Mouse (Mus musculus) liver, embryonic 16.5 days (tissue): ENCODE data around the gene Cyb5d1. TPM values are rescaled to one million over a fixed set of nuclear protein-coding genes. Genes with fewer than 3 reads are reported as not detected.
A peak's percentile ranks its signal among the peaks of the same experiment; 100 is the strongest.

Experiments
- ATAC-seq: fragments of 200-750 bp; cut with Nextera tagmentation; 2 replicates; pipeline ENCODE4 v1.8.0; 2017; ENCODE audit warnings: low read depth, mild to moderate bottlenecking, moderate number of reproducible peaks, moderate library complexity
- H3K27ac ChIP-seq: fragments of 300-500 bp; sonication (generic); 2 replicates; pipeline ENCODE4 v1.5.1; 2014; ENCODE audit warnings: mild to moderate bottlenecking, low read length
- H3K27me3 ChIP-seq: fragments of 300-500 bp; sonication (generic); 2 replicates; pipeline ENCODE4 v1.6.1; 2014; ENCODE audit warnings: low read depth, low read length, mixed read lengths; ENCODE audit not compliant: control insufficient read depth, insufficient read depth
- H3K36me3 ChIP-seq: fragments of 300-500 bp; sonication (generic); 2 replicates; pipeline ENCODE4 v1.6.1; 2014; ENCODE audit warnings: mild to moderate bottlenecking; ENCODE audit not compliant: control insufficient read depth, insufficient read depth
- H3K4me1 ChIP-seq: fragments of 300-500 bp; sonication (generic); 2 replicates; pipeline ENCODE4 v1.6.1; 2014; ENCODE audit warnings: low read depth, low read length, mixed read lengths; ENCODE audit not compliant: control insufficient read depth
- H3K4me2 ChIP-seq: fragments of 300-500 bp; sonication (generic); 2 replicates; pipeline ENCODE4 v1.6.1; 2014; ENCODE audit warnings: low read depth, low read length, mixed read lengths
- H3K4me3 ChIP-seq: fragments of 300-500 bp; sonication (generic); 2 replicates; pipeline ENCODE4 v1.5.1; 2014; ENCODE audit warnings: low read depth, mild to moderate bottlenecking, low read length
- H3K9ac ChIP-seq: fragments of 300-500 bp; sonication (generic); 2 replicates; pipeline ENCODE4 v1.6.1; 2014; ENCODE audit warnings: low read depth, low read length
- H3K9me3 ChIP-seq: fragments of 300-500 bp; sonication (generic); replicated peaks from 2 replicates; pipeline ENCODE4 v1.6.1; 2016; ENCODE audit warnings: low read length; ENCODE audit not compliant: control insufficient read depth
- WGBS: fragments of 180-500 bp; shearing (Covaris S2); extraction: QIAGEN DNeasy Blood & Tissue Kit; methylation state at CpG from one replicate; pipeline ENCODE4 v1.1.7; 2014; ENCODE audit not compliant: insufficient replicate concordance; 5-methylcytosine and 5-hydroxymethylcytosine counted together
- polyA plus RNA-seq: library from polyadenylated mRNA; unstranded; fragments of >200 nt; fragmentation: Nextera tagmentation; extraction: Ambion mirVana; gene quantifications from 2 replicates; pipeline ENCODE4 v1.2.1, GENCODE M21; 2015

Cyb5d1 gene
- polyA plus RNA-seq, 1 experiment from 2014 or later, result 9.9 TPM

GRCm38 (mm10) chr11:69390400-69391034, 4.9 kb downstream of the Cyb5d1 start:
- no peak overlapping the region for H3K4me3 ChIP-seq
- H3K9me3 ChIP-seq, result no peaks in the 10 kb centered on the region
- 33% methylated on average over 10 of the region's 10 CpGs for WGBS
- H3K9ac ChIP-seq, result no peak overlapping the region
- H3K27me3 ChIP-seq, result no peaks in the 10 kb centered on the region
- H3K4me2 ChIP-seq, result no peak overlapping the region
- peaks cover 9% of the 10 kb centered on the region for H3K4me1 ChIP-seq
- no peaks in the 10 kb centered on the region for H3K36me3 ChIP-seq
- H3K27ac ChIP-seq, result no peak overlapping the region
- ATAC-seq, result no peak

GRCm38 (mm10) chr11:69389531-69390399, 5.7 kb downstream of the Cyb5d1 start:
- no peak overlapping the region for H3K9ac ChIP-seq
- H3K27ac ChIP-seq, result no peak overlapping the region
- H3K4me2 ChIP-seq, result no peak overlapping the region
- no peaks in the 10 kb centered on the region for H3K36me3 ChIP-seq
- no peak for ATAC-seq
- 60% methylated on average over 14 of the region's 14 CpGs for WGBS
- no peak overlapping the region for H3K4me3 ChIP-seq
- H3K27me3 ChIP-seq, result no peaks in the 10 kb centered on the region
- peaks cover 9% of the 10 kb centered on the region for H3K4me1 ChIP-seq
- H3K9me3 ChIP-seq, result no peaks in the 10 kb centered on the region

GRCm38 (mm10) chr11:69388680-69389079, 6.8 kb downstream of the Cyb5d1 start:
- Histone ChIP-seq H3K27me3 (no peaks in the 10 kb centered on the region), H3K9ac (no peak overlapping the region), H3K4me1 (peaks cover 4% of the 10 kb centered on the region), H3K36me3 (no peaks in the 10 kb centered on the region), H3K4me2 (no peak overlapping the region), H3K9me3 (no peaks in the 10 kb centered on the region), H3K4me3 (no peak overlapping the region), H3K27ac (no peak overlapping the region)
- no peak for ATAC-seq
- 85% methylated on average over 4 of the region's 4 CpGs for WGBS

- peaks cover 4% of the 10 kb centered on the region for H3K4me1 ChIP-seq
- ATAC-seq, result no peak
- H3K27me3 ChIP-seq, result no peaks in the 10 kb centered on the region
- no peak overlapping the region for H3K4me2 ChIP-seq
- WGBS, result 61% methylated on average over 7 of the region's 7 CpGs
- no peak overlapping the region for H3K9ac ChIP-seq
- no peak overlapping the region for H3K4me3 ChIP-seq
- no peaks in the 10 kb centered on the region for H3K9me3 ChIP-seq
- no peak overlapping the region for H3K27ac ChIP-seq
- no peaks in the 10 kb centered on the region for H3K36me3 ChIP-seq
Observed at GRCm38 (mm10) chr11:69386758-69387157, 8.7 kb downstream of the Cyb5d1 start.

GRCm38 (mm10) chr11:69384979-69385378, 10.5 kb downstream of the Cyb5d1 start:
- no peaks in the 10 kb centered on the region for H3K9me3 ChIP-seq
- H3K4me2 ChIP-seq, result no peak overlapping the region
- no peak overlapping the region for H3K9ac ChIP-seq
- no peak overlapping the region for H3K4me3 ChIP-seq
- peaks cover under 1% of the 10 kb centered on the region; the same call in 1 of the 2 replicates for H3K4me1 ChIP-seq
- H3K27ac ChIP-seq, result no peak overlapping the region
- no peak for ATAC-seq
- H3K36me3 ChIP-seq, result no peaks in the 10 kb centered on the region
- 64% methylated on average over 6 of the region's 6 CpGs for WGBS
- H3K27me3 ChIP-seq, result no peaks in the 10 kb centered on the region

GRCm38 (mm10) chr11:69382478-69383105, 12.8 kb downstream of the Cyb5d1 start:
- no peak for ATAC-seq
- no peaks in the 10 kb centered on the region for H3K36me3 ChIP-seq
- 71% methylated on average over 10 of the region's 10 CpGs for WGBS

GRCm38 (mm10) chr11:69381356-69381755, 14.1 kb downstream of the Cyb5d1 start:
- 64% methylated on average over 6 of the region's 6 CpGs for WGBS

More at GRCm38 (mm10) chr11:69382478-69383105, 12.8 kb downstream of the Cyb5d1 start:
- Histone ChIP-seq H3K27ac (no peak overlapping the region), H3K4me3 (no peak overlapping the region), H3K9ac (no peak overlapping the region), H3K4me1 (no peaks in the 10 kb centered on the region; the same call in 1 of the 2 replicates), H3K9me3 (no peaks in the 10 kb centered on the region), H3K27me3 (no peaks in the 10 kb centered on the region), H3K4me2 (no peak overlapping the region)

GRCm38 (mm10) chr11:69379600-69379999, 15.8 kb downstream of the Cyb5d1 start:
- H3K9me3 ChIP-seq, result no peaks in the 10 kb centered on the region
- ATAC-seq, result peak; percentile 28
- H3K4me1 ChIP-seq, result no peaks in the 10 kb centered on the region; the same call in 1 of the 2 replicates
- H3K27me3 ChIP-seq, result no peaks in the 10 kb centered on the region
- H3K36me3 ChIP-seq, result no peaks in the 10 kb centered on the region
- no peak overlapping the region for H3K9ac ChIP-seq
- peak overlapping the region; percentile 60 for H3K27ac ChIP-seq
- H3K4me2 ChIP-seq, result no peak overlapping the region
- 37% methylated on average over 3 of the region's 3 CpGs for WGBS
- no peak overlapping the region for H3K4me3 ChIP-seq

More at GRCm38 (mm10) chr11:69381356-69381755, 14.1 kb downstream of the Cyb5d1 start:
- no peaks in the 10 kb centered on the region; the same call in 1 of the 2 replicates for H3K4me1 ChIP-seq
- H3K9ac ChIP-seq, result no peak overlapping the region
- H3K36me3 ChIP-seq, result no peaks in the 10 kb centered on the region
- ATAC-seq, result no peak
- no peaks in the 10 kb centered on the region for H3K9me3 ChIP-seq
- no peak overlapping the region for H3K4me3 ChIP-seq
- H3K27me3 ChIP-seq, result no peaks in the 10 kb centered on the region
- H3K27ac ChIP-seq, result no peak overlapping the region
- no peak overlapping the region for H3K4me2 ChIP-seq
